Comparison of ENCODE assay signal across 12 mouse cellular contexts in genomic region chr2:131941501-131941900, GRCm38 (mm10).
"Had no signal": no experiment of that assay in that cellular context is flagged by ENCODE, and none has a peak within 500 bp of the region (broad histone marks: within the 10 kb centered on the region; RNA-seq: fewer than 3 reads in every experiment).

No protein-coding gene starts in this region.

- DNase-seq: kidney, adult 11 months; layer of hippocampus, adult 9-11 months; liver; lung, adult 18-20 months; lung, postnatal 10 days; lung, postnatal 36 days; midbrain, embryonic 14.5 days; right cerebral cortex, postnatal 25 days; spleen, adult 18-20 months; thymus, adult 2 months; thymus, postnatal 14 days; thymus, postnatal 4 days had no signal
